Mouse (Mus musculus) liver, adult (tissue): ENCODE results near the gene Umps.

ENCODE experiments used
- GATA4 ChIP-seq: IDR thresholded peaks from 2 replicates; pipeline ENCODE4 v1.6.1; 2014; ENCODE audit warnings: mild to moderate bottlenecking, low read length; ENCODE audit not compliant: insufficient replicate concordance

Gene Umps

DNA sequence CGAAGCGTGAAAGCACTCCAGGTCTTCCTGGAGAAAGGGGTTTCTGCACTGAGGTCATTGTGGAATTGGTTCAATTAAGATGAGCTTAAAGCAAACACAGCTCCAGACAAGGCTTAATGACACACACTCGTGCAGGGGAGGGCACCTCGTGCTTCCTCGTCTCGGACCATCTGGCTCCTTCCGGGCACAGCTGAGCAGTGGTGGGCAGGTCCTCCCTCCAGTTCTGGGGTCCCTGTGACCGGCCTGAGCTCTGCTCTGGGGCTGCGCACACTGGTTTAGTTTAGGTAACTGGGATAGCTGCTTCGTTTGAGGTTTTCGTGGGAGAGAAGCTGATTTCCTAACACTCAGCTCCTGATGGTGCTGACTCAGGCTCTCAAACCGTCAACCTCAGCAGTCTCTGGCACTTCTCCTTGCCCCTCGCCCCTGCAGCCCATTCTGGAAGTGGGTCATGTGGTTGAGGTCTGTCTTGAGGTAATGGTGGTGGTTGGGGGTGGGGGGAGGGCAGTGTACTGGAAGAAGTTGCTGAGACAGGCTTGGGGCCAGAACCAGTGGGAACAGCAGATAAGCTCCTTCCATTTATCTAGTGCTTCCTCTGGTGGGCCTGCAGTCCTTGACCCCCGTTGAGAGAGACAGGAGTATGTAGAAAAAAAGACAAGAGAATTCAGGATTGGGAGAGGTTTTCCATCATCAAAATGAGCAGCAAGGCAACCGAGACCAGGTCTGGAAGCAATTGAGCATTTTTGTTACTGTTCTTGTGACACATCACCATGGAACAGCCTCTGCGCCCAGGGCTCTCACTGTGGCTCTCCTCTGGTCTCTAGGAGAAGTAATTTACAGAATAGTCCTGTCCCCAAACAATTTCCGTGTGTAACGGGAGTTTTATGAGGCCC lies 44.5 kb downstream of the Umps start:
- TF ChIP-seq GATA4, result no peak

GRCm38 (mm10) chr16:33921514-33921913 lies 45.3 kb downstream of the Umps start:
- TF ChIP-seq GATA4, result no peak

DNA sequence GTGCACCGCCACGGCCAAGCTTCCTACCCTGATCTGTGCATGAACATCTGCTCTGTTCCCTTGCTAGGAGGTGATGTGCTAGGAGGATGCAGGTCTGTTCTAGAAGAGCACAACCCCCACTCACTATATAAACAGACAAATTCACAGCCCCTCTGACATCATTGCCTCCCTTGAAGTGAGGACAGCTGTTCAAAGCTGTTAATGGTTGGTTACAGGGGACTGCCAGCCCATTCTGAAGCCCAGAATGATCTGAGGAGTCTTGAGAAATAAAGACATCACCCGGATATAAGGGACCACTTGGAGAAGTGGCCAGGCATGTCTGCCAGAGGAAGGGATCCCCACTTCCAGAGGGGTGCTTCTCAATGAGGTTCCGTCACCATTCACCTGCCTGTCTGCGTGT lies 48.9 kb downstream of the Umps start:
- no peak for TF ChIP-seq GATA4

DNA sequence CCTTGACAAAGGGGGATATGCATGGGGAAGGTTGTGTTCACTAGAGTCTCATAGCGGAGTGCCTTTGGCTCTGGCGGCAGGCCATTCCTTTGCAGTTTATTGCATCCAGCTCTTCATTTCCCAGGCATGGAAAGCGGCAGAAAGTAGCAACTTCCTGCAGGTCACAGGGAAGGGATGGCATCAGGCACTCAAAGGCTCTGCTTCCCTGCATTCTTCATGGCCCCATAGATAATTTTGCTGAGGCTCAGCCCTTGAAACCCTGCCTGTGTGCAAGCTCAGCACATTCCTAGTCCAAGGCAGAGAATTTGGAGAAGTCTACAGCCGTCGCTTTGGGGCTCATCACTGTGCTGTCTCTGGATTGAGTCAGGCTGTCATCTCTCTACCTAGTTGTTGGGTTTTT lies 49.4 kb downstream of the Umps start:
- no peak for TF ChIP-seq GATA4

DNA sequence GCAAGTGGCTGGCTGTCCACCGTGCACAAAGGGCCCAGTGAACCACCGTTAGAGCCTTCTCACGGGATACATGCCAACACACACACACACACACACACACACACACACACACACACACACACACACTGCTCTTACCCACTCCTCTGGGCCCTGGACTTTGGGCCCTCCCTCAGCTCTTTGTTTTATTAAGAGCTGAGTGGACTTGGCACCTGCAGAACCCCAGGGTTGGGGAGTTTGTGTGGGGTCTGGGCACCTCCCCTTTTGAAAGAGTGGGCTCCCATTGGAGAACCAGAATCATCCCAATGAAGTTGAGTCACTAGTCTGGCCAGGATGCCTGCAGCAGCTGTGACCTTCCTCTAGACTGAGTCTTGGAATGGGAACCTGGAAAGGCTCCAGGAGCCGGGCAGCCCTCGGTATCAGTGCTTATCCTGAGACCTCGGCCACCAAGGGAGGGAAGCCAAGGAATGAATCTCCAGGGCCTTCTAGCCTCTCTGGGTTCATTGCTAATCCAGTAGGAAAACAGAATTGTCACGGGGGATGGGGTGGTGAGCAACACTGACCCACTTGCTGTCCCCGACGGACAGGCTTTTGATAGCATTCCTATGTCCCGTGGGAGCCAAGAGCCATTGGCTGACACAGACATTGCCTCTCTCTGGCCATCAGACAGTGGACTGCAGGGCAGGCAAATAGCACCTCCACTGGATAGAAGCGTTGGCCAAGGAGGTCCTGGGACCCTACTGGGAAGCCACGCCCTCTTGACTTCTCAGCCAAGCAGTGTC lies 50.2 kb downstream of the Umps start:
- peak; percentile 83; the same call in 1 of the 2 replicates for TF ChIP-seq GATA4

- no peak for TF ChIP-seq GATA4
Measured at GRCm38 (mm10) chr16:33914997-33915396, 51.8 kb downstream of the Umps start.

GRCm38 (mm10) chr16:33908239-33908638 lies 58.6 kb downstream of the Umps start:
- TF ChIP-seq GATA4, result no peak
